ENCODE assay signal across 10 mouse cellular contexts in genomic region chr10:128086391-128086790, GRCm38 (mm10). TPM values are rescaled to one million over a fixed set of nuclear protein-coding genes. Genes with fewer than 3 reads are reported as not detected.
DNase-seq lines count a peak whose midpoint lies in the region; ATAC-seq and TF ChIP-seq lines count a peak whose summit lies in the region.
"Had no signal": no experiment of that assay in that cellular context is flagged by ENCODE, and none has a peak within 500 bp of the region (broad histone marks: within the 10 kb centered on the region; RNA-seq: fewer than 3 reads in every experiment).

No protein-coding gene starts in this region.

- H3K79me3 ChIP-seq in C2C12 (ENCODE audit: low read depth) = peaks cover 43% of the 10 kb centered on the region

- H3K36me3 ChIP-seq in hindbrain, embryonic 14.5 days (replicated peaks; ENCODE audit: control insufficient read depth, insufficient read depth) = peaks cover 62% of the 10 kb centered on the region
- H3K36me3 ChIP-seq in hindbrain, embryonic 13.5 days = peaks cover 62% of the 10 kb centered on the region
- H3K36me3 ChIP-seq in C2C12 (ENCODE audit: control insufficient read depth, insufficient read depth) = peaks cover 72% of the 10 kb centered on the region
- H3K36me3 ChIP-seq in embryonic facial prominence, embryonic 11.5 days (replicated peaks; ENCODE audit: control insufficient read depth, insufficient read depth, low read depth, low read length) = peaks cover 13% of the 10 kb centered on the region; the same call in 1 of the 2 replicates
- H3K36me3 ChIP-seq in small intestine, adult 2 months (ENCODE audit: control insufficient read depth, insufficient read depth, low read length) = peaks cover 56% of the 10 kb centered on the region

- peak; percentile 16 for TF ChIP-seq CTCF in C2C12 (IDR thresholded peaks at IDR 0.05; ENCODE audit: control insufficient read depth, insufficient read depth, insufficient read length)
- TF ChIP-seq CTCF in small intestine, adult 2 months (IDR thresholded peaks at IDR 0.05; ENCODE audit: extremely low read depth, insufficient read length, insufficient replicate concordance, low read depth, low read length) = peak; percentile 43; the same call in 1 of the 2 replicates

- ATAC-seq in hindbrain, embryonic 14.5 days (ENCODE audit: low FRiP score) = no peak
- ATAC-seq in hindbrain, embryonic 13.5 days (ENCODE audit: low FRiP score) = no peak
- ATAC-seq in embryonic facial prominence, embryonic 11.5 days (replicated peaks; ENCODE audit: insufficient number of reproducible peaks, low FRiP score, low TSS enrichment, low read depth) = no peak
- no peak for ATAC-seq in frontal cortex, adult (ENCODE audit: low TSS enrichment)

- H3K79me2 ChIP-seq in C2C12 (ENCODE audit: control insufficient read depth, insufficient read depth) = peaks cover 57% of the 10 kb centered on the region

- 71% methylated on average over 6 of the region's 6 CpGs for whole genome bisulfite sequencing in hindbrain, embryonic 14.5 days
- WGBS in hindbrain, embryonic 13.5 days = 76% methylated on average over 6 of the region's 6 CpGs
- 87% methylated on average over 6 of the region's 6 CpGs for WGBS in embryonic facial prominence, embryonic 11.5 days
- WGBS in small intestine, adult 2 months = 58% methylated on average over 6 of the region's 6 CpGs

- no peak overlapping the region for H3K27ac ChIP-seq in hindbrain, embryonic 14.5 days
- no peak overlapping the region for H3K27ac ChIP-seq in hindbrain, embryonic 13.5 days
- no peak overlapping the region for H3K27ac ChIP-seq in embryonic facial prominence, embryonic 11.5 days (replicated peaks; ENCODE audit: low read depth, low read length)
- no peak overlapping the region for H3K27ac ChIP-seq in small intestine, adult 2 months (ENCODE audit: insufficient read depth, low read depth, low read length)
- H3K27ac ChIP-seq: embryonic facial prominence, embryonic 13.5 days; limb, embryonic 13.5 days had no signal

- H3K4me1 ChIP-seq in hindbrain, embryonic 14.5 days (replicated peaks; ENCODE audit: control insufficient read depth, insufficient read depth, low read length) = peaks cover 22% of the 10 kb centered on the region
- H3K4me1 ChIP-seq in hindbrain, embryonic 13.5 days (replicated peaks) = peaks cover 39% of the 10 kb centered on the region
- peaks cover 1% of the 10 kb centered on the region for H3K4me1 ChIP-seq in embryonic facial prominence, embryonic 11.5 days (ENCODE audit: control insufficient read depth, insufficient read depth, low read length)
- H3K4me1 ChIP-seq in small intestine, adult 2 months (ENCODE audit: control insufficient read depth, insufficient read depth, insufficient read length, low read length) = peaks cover 5% of the 10 kb centered on the region; the same call in 1 of the 2 replicates

- DNase-seq in hindbrain, embryonic 14.5 days (ENCODE audit: low spot score) = peak; percentile 55
- peak; percentile 76 for DNase-seq in MN1 (ENCODE audit: low spot score)
- DNase-seq in embryonic facial prominence, embryonic 11.5 days (ENCODE audit: low spot score) = peak; percentile 58
- no peak for DNase-seq in gastrocnemius, postnatal 14 days

- no peak overlapping the region for H3K4me2 ChIP-seq in hindbrain, embryonic 14.5 days (replicated peaks)
- H3K4me2 ChIP-seq in hindbrain, embryonic 13.5 days = no peak overlapping the region
- H3K4me2 ChIP-seq in embryonic facial prominence, embryonic 11.5 days (ENCODE audit: low read depth, low read length) = no peak overlapping the region
- H3K4me2 ChIP-seq: embryonic facial prominence, embryonic 13.5 days; limb, embryonic 13.5 days had no signal

- no peak overlapping the region for H3K4me3 ChIP-seq in hindbrain, embryonic 14.5 days (replicated peaks; ENCODE audit: low read length)
- H3K4me3 ChIP-seq in hindbrain, embryonic 13.5 days = no peak overlapping the region
- H3K4me3 ChIP-seq in C2C12 (ENCODE audit: insufficient read depth, poor library complexity, severe bottlenecking) = no peak overlapping the region
- no peak overlapping the region for H3K4me3 ChIP-seq in embryonic facial prominence, embryonic 11.5 days (ENCODE audit: low read depth, low read length)
- no peak overlapping the region for H3K4me3 ChIP-seq in small intestine, adult 2 months (ENCODE audit: low read depth, low read length)
- H3K4me3 ChIP-seq: embryonic facial prominence, embryonic 13.5 days; limb, embryonic 13.5 days had no signal

- no peak for TF ChIP-seq POLR2A in small intestine, adult 2 months (IDR thresholded peaks at IDR 0.05; ENCODE audit: low read depth, low read length)

- no peaks in the 10 kb centered on the region for H3K27me3 ChIP-seq in hindbrain, embryonic 14.5 days (ENCODE audit: control insufficient read depth, insufficient read depth, low read length)
- H3K27me3 ChIP-seq in hindbrain, embryonic 13.5 days = no peaks in the 10 kb centered on the region
- no peaks in the 10 kb centered on the region for H3K27me3 ChIP-seq in C2C12 (ENCODE audit: control insufficient read depth, insufficient read depth, insufficient read length)
- H3K27me3 ChIP-seq in embryonic facial prominence, embryonic 11.5 days (ENCODE audit: control insufficient read depth, insufficient read depth, low read length) = no peaks in the 10 kb centered on the region
- H3K27me3 ChIP-seq in small intestine, adult 2 months (ENCODE audit: control insufficient read depth, insufficient read depth, low read length) = no peaks in the 10 kb centered on the region
- H3K27me3 ChIP-seq: embryonic facial prominence, embryonic 13.5 days; limb, embryonic 13.5 days had no signal

- H3ac ChIP-seq in C2C12 (ENCODE audit: control insufficient read depth, insufficient read length, low read depth) = no peak overlapping the region

- no peak overlapping the region for H3K9ac ChIP-seq in hindbrain, embryonic 14.5 days
- H3K9ac ChIP-seq in hindbrain, embryonic 13.5 days = no peak overlapping the region
- no peak overlapping the region for H3K9ac ChIP-seq in embryonic facial prominence, embryonic 11.5 days (replicated peaks; ENCODE audit: low read length)
- H3K9ac ChIP-seq: embryonic facial prominence, embryonic 13.5 days; limb, embryonic 13.5 days had no signal

- intact Hi-C loops in gastrocnemius, postnatal 14 days (cut with DNase I; ENCODE audit: low total_unique reads) = no loop called here

- no peaks in the 10 kb centered on the region for H3K9me3 ChIP-seq in hindbrain, embryonic 14.5 days (ENCODE audit: control insufficient read depth, low read length)
- no peaks in the 10 kb centered on the region for H3K9me3 ChIP-seq in hindbrain, embryonic 13.5 days
- no peaks in the 10 kb centered on the region for H3K9me3 ChIP-seq in embryonic facial prominence, embryonic 11.5 days (replicated peaks; ENCODE audit: control insufficient read depth, low read length)
- H3K9me3 ChIP-seq: embryonic facial prominence, embryonic 13.5 days; limb, embryonic 13.5 days had no signal

TF ChIP-seq in C2C12, 6 proteins besides CTCF, POLR2A, EP300 and RAD21:
- TF ChIP-seq MAX (IDR thresholded peaks at IDR 0.05) (no peak), MYOD1 (IDR thresholded peaks at IDR 0.05; ENCODE audit: control insufficient read depth, insufficient read length, low read depth) (no peak), USF1 (IDR thresholded peaks at IDR 0.05; ENCODE audit: low read depth) (no peak), CEBPB (IDR thresholded peaks at IDR 0.05; ENCODE audit: low read depth) (no peak), MYOG (IDR thresholded peaks at IDR 0.05; ENCODE audit: control insufficient read depth, extremely low read depth, insufficient read length) (no peak), FOSL1 (IDR thresholded peaks at IDR 0.05; ENCODE audit: insufficient read depth, low read length, poor library complexity, severe bottlenecking) (no peak)
TF ChIP-seq in C2C12: peak in this region for 0.

RNA-seq across cellular contexts. Expression of gene Atp5b, which starts 3.3 kb away (rescaled TPM):
- 2,242 and 2,471 TPM in 2 replicates for polyA plus RNA-seq in hindbrain, embryonic 14.5 days (2014; fragmentation: Nextera tagmentation; extraction: Ambion mirVana)
- polyA plus RNA-seq in hindbrain, embryonic 13.5 days (2015; fragmentation: Nextera tagmentation; extraction: Ambion mirVana) = 2,105 and 2,130 TPM in 2 replicates
- polyA plus RNA-seq in C2C12 (2012; fragmentation: generic; extraction: Trizol) = 3,917 TPM
- 2,412 and 2,488 TPM in 2 replicates for polyA plus RNA-seq in embryonic facial prominence, embryonic 11.5 days (2014; fragmentation: Nextera tagmentation; extraction: Ambion mirVana)
- 4,528 and 5,521 TPM in 2 replicates for polyA plus RNA-seq in small intestine, adult 2 months (2012; rRNA removed)
- 1,000 to 10,000 TPM; 3,648 to 4,448 TPM for total RNA-seq in gastrocnemius, postnatal 14 days (2021)

RNA-seq across cellular contexts. Expression of gene Baz2a, which starts 5.0 kb away (rescaled TPM):
- polyA plus RNA-seq in hindbrain, embryonic 14.5 days (2014; fragmentation: Nextera tagmentation; extraction: Ambion mirVana) = 17.7 and 19.0 TPM in 2 replicates
- 12.6 and 13.4 TPM in 2 replicates for polyA plus RNA-seq in hindbrain, embryonic 13.5 days (2015; fragmentation: Nextera tagmentation; extraction: Ambion mirVana)
- 8.2 TPM for polyA plus RNA-seq in C2C12 (2012; fragmentation: generic; extraction: Trizol)
- 14.0 and 14.2 TPM in 2 replicates for polyA plus RNA-seq in embryonic facial prominence, embryonic 11.5 days (2014; fragmentation: Nextera tagmentation; extraction: Ambion mirVana)
- polyA plus RNA-seq in small intestine, adult 2 months (2012; rRNA removed) = 14.1 and 30.8 TPM in 2 replicates
- total RNA-seq in gastrocnemius, postnatal 14 days (2021) = 10 to 100 TPM; 15.2 to 15.6 TPM

RNA-seq across cellular contexts. Expression of gene Ptges3, which starts 27.6 kb away (rescaled TPM):
- 393 and 410 TPM in 2 replicates for polyA plus RNA-seq in hindbrain, embryonic 14.5 days (2014; fragmentation: Nextera tagmentation; extraction: Ambion mirVana)
- polyA plus RNA-seq in hindbrain, embryonic 13.5 days (2015; fragmentation: Nextera tagmentation; extraction: Ambion mirVana) = 440 and 454 TPM in 2 replicates
- 133 TPM for polyA plus RNA-seq in C2C12 (2012; fragmentation: generic; extraction: Trizol)
- 641 and 733 TPM in 2 replicates for polyA plus RNA-seq in embryonic facial prominence, embryonic 11.5 days (2014; fragmentation: Nextera tagmentation; extraction: Ambion mirVana)
- polyA plus RNA-seq in small intestine, adult 2 months (2012; rRNA removed) = 27.7 and 38.1 TPM in 2 replicates
- 10 to 100 TPM; 54.4 to 60.8 TPM for total RNA-seq in gastrocnemius, postnatal 14 days (2021)

RNA-seq across cellular contexts. Expression of gene Naca, which starts 51.0 kb away (rescaled TPM):
- 558 and 592 TPM in 2 replicates for polyA plus RNA-seq in hindbrain, embryonic 14.5 days (2014; fragmentation: Nextera tagmentation; extraction: Ambion mirVana)
- polyA plus RNA-seq in hindbrain, embryonic 13.5 days (2015; fragmentation: Nextera tagmentation; extraction: Ambion mirVana) = 609 and 615 TPM in 2 replicates
- polyA plus RNA-seq in C2C12 (2012; fragmentation: generic; extraction: Trizol) = 936 TPM
- 1,020 and 1,060 TPM in 2 replicates for polyA plus RNA-seq in embryonic facial prominence, embryonic 11.5 days (2014; fragmentation: Nextera tagmentation; extraction: Ambion mirVana)
- 134 and 160 TPM in 2 replicates for polyA plus RNA-seq in small intestine, adult 2 months (2012; rRNA removed)
- 100 to 1,000 TPM; 402 to 437 TPM for total RNA-seq in gastrocnemius, postnatal 14 days (2021)
